Mouse (Mus musculus) CH12.LX (cell line): ENCODE data around the gene Spata18. TPM values are rescaled to one million over a fixed set of nuclear protein-coding genes. Genes with fewer than 3 reads are reported as not detected.

Source experiments
- DNase-seq: peaks from one replicate; pipeline ENCODE4 v3.0.0-alpha.2; 2013; ENCODE audit errors: extremely low read depth
- H3K27ac ChIP-seq: 2 replicates; pipeline ENCODE4 v1.5.1; 2012; ENCODE audit warnings: low read depth, mild to moderate bottlenecking, control low read depth, moderate library complexity; ENCODE audit not compliant: insufficient read depth
- H3K27me3 ChIP-seq: replicated peaks from 2 replicates; pipeline ENCODE3; 2012; ENCODE audit warnings: inconsistent platforms
- H3K36me3 ChIP-seq, 2 experiments: replicated peaks in 1 of 2; 2 replicates each; pipeline versions ENCODE3 to v1.6.1; 2012; ENCODE audit warnings: inconsistent platforms in 1 of 2, low read length in 1 of 2, mild to moderate bottlenecking in 1 of 2, mixed read lengths in 1 of 2, moderate library complexity in 1 of 2; ENCODE audit not compliant: control insufficient read depth in 1 of 2, insufficient read depth in 1 of 2
- H3K4me1 ChIP-seq, 2 experiments: 2 replicates each; pipeline ENCODE4 v1.6.1; 2012; ENCODE audit warnings: inconsistent platforms in 1 of 2, moderate library complexity in 1 of 2; ENCODE audit not compliant: insufficient read depth in 2 of 2, control insufficient read depth in 1 of 2
- H3K4me2 ChIP-seq: 2 replicates; pipeline ENCODE4 v1.6.1; 2012; ENCODE audit warnings: low read depth, mild to moderate bottlenecking, control low read depth; ENCODE audit not compliant: poor library complexity, insufficient read depth, severe bottlenecking
- H3K4me3 ChIP-seq, 3 experiments: fragments of 150-350 bp in 1 of 3; sonication (generic) in 1 of 3; replicated peaks in 1 of 3; 2 replicates each; pipeline versions ENCODE3 to v1.5.1; 2011 to 2012; ENCODE audit warnings: low read depth in 2 of 3, low read length in 2 of 3, mild to moderate bottlenecking in 2 of 3, moderate library complexity in 2 of 3, control low read depth in 1 of 3, improper control_type of control experiment in 1 of 3, inconsistent platforms in 1 of 3, mixed read lengths in 1 of 3; ENCODE audit not compliant: poor library complexity in 1 of 3
- H3K79me2 ChIP-seq: replicated peaks from 2 replicates; pipeline ENCODE4 v1.6.1; 2012; ENCODE audit warnings: mild to moderate bottlenecking, moderate library complexity; ENCODE audit not compliant: control insufficient read depth, poor library complexity, insufficient read depth, severe bottlenecking; ENCODE audit errors: extremely low read depth
- H3K9ac ChIP-seq: 2 replicates; pipeline ENCODE4 v1.6.1; 2012; ENCODE audit warnings: low read depth, mild to moderate bottlenecking, control low read depth, moderate library complexity; ENCODE audit not compliant: insufficient read depth
- H3K9me3 ChIP-seq: replicated peaks from 2 replicates; pipeline ENCODE3; 2012; ENCODE audit warnings: low read length, inconsistent platforms, mixed read lengths
- BHLHE40 ChIP-seq: IDR thresholded peaks from 2 replicates; pipeline ENCODE4 v1.6.1; 2011; ENCODE audit warnings: mild to moderate bottlenecking, low read depth, low read length, improper control_type of control experiment
- CTCF ChIP-seq, 2 experiments: IDR thresholded peaks in 1 of 2; conservative IDR thresholded peaks in 1 of 2; 2 replicates each; pipeline ENCODE4 v1.5.1; 2011 to 2012; ENCODE audit warnings: low read depth in 2 of 2, low read length in 2 of 2, improper control_type of control experiment in 1 of 2, inconsistent platforms in 1 of 2, mild to moderate bottlenecking in 1 of 2, moderate library complexity in 1 of 2
- EP300 ChIP-seq: IDR thresholded peaks from 2 replicates; pipeline ENCODE4 v1.6.1; 2011; ENCODE audit warnings: low read length, improper control_type of control experiment
- ETS1 ChIP-seq: conservative IDR thresholded peaks from 2 replicates; pipeline ENCODE4 v1.6.1; 2012; ENCODE audit warnings: low read depth, mild to moderate bottlenecking, inconsistent platforms, low read length, improper control_type of control experiment, moderate library complexity
- HCFC1 ChIP-seq: IDR thresholded peaks from 2 replicates; pipeline ENCODE4 v1.6.1; 2012; ENCODE audit warnings: low read depth, mild to moderate bottlenecking, inconsistent platforms, low read length, improper control_type of control experiment
- JUN ChIP-seq: IDR thresholded peaks from 2 replicates; pipeline ENCODE4 v1.6.1; 2011; ENCODE audit warnings: low read depth, mild to moderate bottlenecking, low read length, improper control_type of control experiment, moderate library complexity; ENCODE audit not compliant: insufficient read depth
- JUND ChIP-seq: conservative IDR thresholded peaks from 2 replicates; pipeline ENCODE4 v1.6.1; 2011; ENCODE audit warnings: low read depth, low read length, improper control_type of control experiment
- KAT2A ChIP-seq: IDR thresholded peaks from 2 replicates; pipeline ENCODE4 v1.6.1; 2012; ENCODE audit warnings: low read length, improper control_type of control experiment, inconsistent platforms; ENCODE audit not compliant: insufficient replicate concordance
- MAX ChIP-seq: IDR thresholded peaks from 2 replicates; pipeline ENCODE4 v1.6.1; 2011; ENCODE audit warnings: low read length, improper control_type of control experiment
- MAZ ChIP-seq: IDR thresholded peaks from 2 replicates; pipeline ENCODE4 v1.6.1; 2012; ENCODE audit warnings: low read depth, mild to moderate bottlenecking, inconsistent platforms, low read length, improper control_type of control experiment, moderate library complexity
- MYC ChIP-seq: IDR thresholded peaks from 2 replicates; pipeline ENCODE4 v1.6.1; 2011; ENCODE audit warnings: low read depth, mild to moderate bottlenecking, improper control_type of control experiment, low read length
- NRF1 ChIP-seq: IDR thresholded peaks from 2 replicates; pipeline ENCODE4 v1.6.1; 2014; ENCODE audit warnings: low read depth, mild to moderate bottlenecking, inconsistent platforms, low read length, improper control_type of control experiment, moderate library complexity
- PAX5 ChIP-seq: IDR thresholded peaks from 2 replicates; pipeline ENCODE4 v1.6.1; 2012; ENCODE audit warnings: low read length, inconsistent platforms, mixed read lengths
- RAD21 ChIP-seq: IDR thresholded peaks from 2 replicates; pipeline ENCODE4 v1.6.1; 2011; ENCODE audit warnings: low read depth, mild to moderate bottlenecking, low read length, improper control_type of control experiment, moderate library complexity
- SMC3 ChIP-seq: IDR thresholded peaks from 2 replicates; pipeline ENCODE4 v1.6.1; 2011; ENCODE audit warnings: low read depth, low read length, improper control_type of control experiment
- TBP ChIP-seq: conservative IDR thresholded peaks from 2 replicates; pipeline ENCODE4 v1.6.1; 2011; ENCODE audit warnings: low read depth, low read length, improper control_type of control experiment
- UBTF ChIP-seq: IDR thresholded peaks from 2 replicates; pipeline ENCODE4 v1.6.1; 2012; ENCODE audit warnings: low read depth, mild to moderate bottlenecking, inconsistent platforms, low read length, improper control_type of control experiment, moderate library complexity
- ZC3H11A ChIP-seq: IDR thresholded peaks from 2 replicates; pipeline ENCODE4 v1.6.1; 2012; ENCODE audit warnings: low read depth, mild to moderate bottlenecking, inconsistent platforms, low read length, improper control_type of control experiment
- ZKSCAN1 ChIP-seq: IDR thresholded peaks from 2 replicates; pipeline ENCODE4 v1.6.1; 2012; ENCODE audit warnings: low read depth, inconsistent platforms, low read length, improper control_type of control experiment, borderline replicate concordance
- ZMIZ1 ChIP-seq: IDR thresholded peaks from 2 replicates; pipeline ENCODE4 v1.6.1; 2012; ENCODE audit warnings: low read depth, mild to moderate bottlenecking, inconsistent platforms, low read length, improper control_type of control experiment
- dilution Hi-C: fragments of 300-500 bp; cut with MboI; formaldehyde crosslinking; loops from 2 replicates; pipeline ENCODE4 v1.14.3; 2020; ENCODE audit warnings: low sequenced_read_pairs; ENCODE audit not compliant: extremely low pct_unique_long_range_greater_than_20kb, extremely low pct_ligation_motif_present
- in situ Hi-C: fragments of 300-500 bp; cut with MboI; formaldehyde crosslinking; loops from 3 replicates; pipeline ENCODE4 v1.14.3; 2019; ENCODE audit warnings: low sequenced_read_pairs, low pct_ligation_motif_present, low pct_unique_long_range_greater_than_20kb, mixed read lengths
- polyA plus RNA-seq: library from polyadenylated mRNA; unstranded; fragments of >175 nt; gene quantifications from 2 replicates; pipeline ENCODE4 v1.2.1, GENCODE M21; 2012; ENCODE audit warnings: low read depth; ENCODE audit not compliant: insufficient read length
- total RNA-seq, 2 experiments: library from RNA; depleted of rRNA; stranded (reverse); fragments of 300-350 nt in 1 of 2; fragments of >200 nt in 1 of 2; gene quantifications; 2 replicates each; pipeline ENCODE4 v1.2.3; 2012 to 2014

The Spata18 gene
- total and polyA plus RNA-seq, 3 experiments = not detected

GRCm38 (mm10) chr5:73632291-73632690 lies 18.9 kb upstream of the Spata18 start, which contains the start of gene Lrrc66:
Lrrc66 (minus strand) TSS chr5:73632526.
- Histone ChIP-seq H3K4me3 (no peak within 1 kb of the TSS), H3K79me2 (no peaks in the 10 kb centered on the region), H3K36me3 (peaks cover 4 to 33% of the 10 kb centered on the region in 2 experiments), H3K9ac (no peak within 1 kb of the TSS), H3K9me3 (peaks cover 6% of the 10 kb centered on the region), H3K27me3 (no peaks in the 10 kb centered on the region), H3K4me2 (no peak within 1 kb of the TSS), H3K4me1 (no peaks in the 10 kb centered on the region; a peak in 1 of 4 replicates), H3K27ac (no peak within 1 kb of the TSS)
- dilution Hi-C loops (no loop called here), in situ Hi-C loops (no loop called here)
- DNase-seq = no peak
- TF ChIP-seq HCFC1 (no peak), JUN (no peak), ETS1 (no peak), BHLHE40 (no peak), MYC (no peak), ZMIZ1 (no peak), JUND (no peak), MAX (no peak), PAX5 (no peak), KAT2A (no peak), ZKSCAN1 (no peak), CTCF (conservative IDR thresholded peaks at IDR 0.05 in 1 of 2, IDR thresholded peaks at IDR 0.05 in 1 of 2; ENCODE audit: low read depth in 2 of 2, low read length in 2 of 2) (no peak), RAD21 (no peak), TBP (no peak), EP300 (no peak), NRF1 (no peak), UBTF (no peak), MAZ (no peak)

- peaks cover 0 to 4% of the 10 kb centered on the region in 2 experiments; a peak in 1 of 4 replicates for H3K4me1 ChIP-seq
- H3K4me3 ChIP-seq = no peak overlapping the region
- no peak overlapping the region for H3K9ac ChIP-seq
- no peaks in the 10 kb centered on the region for H3K27me3 ChIP-seq
- dilution Hi-C loops = no loop called here
- DNase-seq = peak; percentile 61
- TF ChIP-seq SMC3 = peak; percentile 79
- no peak for TF ChIP-seq ZC3H11A
- peak; percentile 48 for TF ChIP-seq RAD21
- TF ChIP-seq CTCF (conservative IDR thresholded peaks at IDR 0.05 in 1 of 2, IDR thresholded peaks at IDR 0.05 in 1 of 2; ENCODE audit: low read depth in 2 of 2, low read length in 2 of 2) = peak; percentile 78 to 82
- no peak for TF ChIP-seq ZMIZ1
- peaks cover 4 to 35% of the 10 kb centered on the region in 2 experiments for H3K36me3 ChIP-seq
- no peak overlapping the region for H3K4me2 ChIP-seq
- H3K9me3 ChIP-seq = peaks cover 6% of the 10 kb centered on the region
- in situ Hi-C loops = no loop called here
- H3K79me2 ChIP-seq = no peaks in the 10 kb centered on the region
- no peak overlapping the region for H3K27ac ChIP-seq
Observed at GRCm38 (mm10) chr5:73633141-73633540, 18.0 kb upstream of the Spata18 start.
